Mouse (Mus musculus) layer of hippocampus, adult 11-12 months (tissue): ENCODE results near the gene Dalrd3.

Experiments used
- DNase-seq: peaks from one replicate; pipeline ENCODE4 v3.0.0; 2022; ENCODE audit warnings: low spot score

The Dalrd3 gene

DNA sequence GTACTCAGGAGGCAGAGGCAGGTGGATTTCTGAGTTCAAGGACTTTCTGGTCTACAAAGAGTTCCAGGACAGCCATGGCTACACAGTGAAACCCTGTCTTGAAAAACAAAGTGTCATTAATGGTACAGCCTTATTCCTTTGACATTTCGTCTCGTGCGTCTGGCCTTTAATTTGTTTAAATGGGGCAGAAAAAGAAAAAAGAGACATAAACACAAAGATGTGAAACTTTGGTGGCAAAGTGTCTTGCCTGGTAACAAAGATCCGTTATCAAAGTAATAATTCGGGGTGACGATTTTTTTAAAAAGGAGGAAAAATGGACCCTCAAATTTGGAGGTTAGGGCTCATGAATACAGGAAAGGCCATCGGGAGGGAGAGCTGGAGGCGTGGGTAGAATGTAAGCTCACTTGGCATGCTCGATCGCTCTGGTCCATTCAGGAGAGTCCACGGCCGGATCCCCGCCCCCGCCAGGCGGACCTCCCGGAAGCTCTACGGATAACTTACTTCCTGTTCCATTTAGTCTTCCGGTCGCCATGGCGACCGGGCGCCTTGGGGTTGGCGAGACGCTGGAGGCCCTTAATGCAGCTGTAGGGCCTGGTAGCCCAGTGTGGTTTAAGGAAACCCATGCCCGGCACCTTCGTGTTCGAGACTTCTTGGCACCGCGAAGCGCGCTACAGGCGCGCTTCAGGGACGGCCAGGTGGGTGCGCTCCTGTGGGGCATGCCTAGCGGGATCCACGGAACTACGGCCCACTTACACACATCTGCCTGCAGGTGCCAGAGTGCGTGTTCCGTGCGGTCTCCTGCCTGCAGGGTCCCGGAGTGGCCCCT lies at the start of gene Dalrd3:
Gene Dalrd3 (plus strand): TSS at position 506 of the 826 bp plus-strand sequence.
- DNase-seq = peak; percentile 93

DNA sequence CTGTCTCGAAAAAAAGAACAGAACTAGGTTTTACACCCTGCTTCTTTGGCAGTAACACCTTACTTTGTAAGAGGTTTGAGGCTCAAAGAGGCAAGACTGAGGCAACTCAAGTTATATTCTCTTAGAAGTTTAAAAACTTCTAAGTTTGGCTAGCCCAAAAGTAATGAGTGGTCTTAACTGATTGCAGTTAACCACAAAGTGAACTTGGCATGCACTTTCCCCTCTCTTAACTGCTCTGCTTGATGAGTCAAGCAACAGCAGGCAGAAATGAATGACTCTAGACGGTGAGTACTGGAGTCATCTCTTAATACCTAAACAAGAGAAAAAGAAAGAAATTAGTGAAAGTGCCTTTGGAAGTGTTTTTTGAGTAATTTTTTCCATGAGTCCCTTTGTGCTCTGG lies 48.1 kb upstream of the Dalrd3 start:
- DNase-seq = no peak

DNA sequence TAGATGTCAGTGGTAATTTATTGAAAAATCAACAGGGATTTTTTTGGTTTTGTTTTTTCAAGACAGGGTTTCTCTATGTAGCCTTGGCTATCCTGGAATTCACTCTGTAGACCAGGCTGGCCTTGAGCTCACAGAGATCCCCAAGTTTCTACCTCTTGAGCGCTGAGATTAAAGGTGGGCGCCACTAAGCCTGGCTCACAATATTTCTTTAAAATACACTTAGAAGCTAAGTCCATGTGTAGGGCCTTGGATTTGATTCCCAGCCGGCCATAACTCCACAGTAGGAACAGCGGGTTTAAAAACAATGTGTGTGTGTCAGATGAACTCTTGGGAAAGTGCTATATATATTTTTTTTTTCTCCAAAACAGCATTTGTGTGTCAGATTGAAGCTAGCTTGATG lies 46.3 kb upstream of the Dalrd3 start:
- DNase-seq = no peak

DNA sequence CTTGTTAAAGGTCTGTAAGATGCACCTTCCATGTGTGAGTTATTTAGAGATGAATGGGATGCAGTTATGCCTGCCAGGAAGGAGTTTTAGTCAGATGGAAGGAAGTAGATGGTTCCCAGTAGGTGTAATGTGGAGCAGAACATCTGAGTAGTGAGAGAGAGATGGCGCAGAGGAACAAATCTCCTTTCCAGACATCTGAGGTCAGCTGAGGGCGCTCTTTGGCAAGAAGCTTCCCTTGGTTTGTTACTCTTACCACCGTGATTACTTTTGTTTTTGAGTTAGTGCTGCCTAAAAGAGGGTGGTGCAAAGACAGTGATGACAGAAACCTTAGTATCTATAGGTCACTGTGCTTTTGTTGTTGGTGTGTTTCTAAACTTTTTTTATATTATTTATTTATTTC lies 44.3 kb upstream of the Dalrd3 start:
- no peak for DNase-seq

DNA sequence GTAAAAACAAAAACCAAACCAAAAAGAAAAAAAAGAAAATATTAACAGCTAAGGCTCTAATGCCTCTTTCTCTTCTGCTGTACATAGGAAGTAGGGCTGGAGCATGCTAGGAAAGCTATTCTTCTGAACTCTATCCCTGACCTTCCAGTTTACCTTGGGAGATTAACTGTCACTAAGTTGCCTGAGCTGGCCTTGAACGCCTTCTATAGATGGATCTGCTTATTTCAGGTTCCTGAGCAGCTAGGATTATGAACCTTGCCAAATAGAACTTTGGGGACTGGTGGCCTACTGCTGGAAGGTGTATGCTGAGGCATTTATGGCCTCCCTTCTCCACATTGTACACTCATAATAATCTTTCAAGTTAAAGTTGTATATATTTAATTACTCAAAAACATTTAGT lies 38.7 kb upstream of the Dalrd3 start:
- no peak for DNase-seq

DNA sequence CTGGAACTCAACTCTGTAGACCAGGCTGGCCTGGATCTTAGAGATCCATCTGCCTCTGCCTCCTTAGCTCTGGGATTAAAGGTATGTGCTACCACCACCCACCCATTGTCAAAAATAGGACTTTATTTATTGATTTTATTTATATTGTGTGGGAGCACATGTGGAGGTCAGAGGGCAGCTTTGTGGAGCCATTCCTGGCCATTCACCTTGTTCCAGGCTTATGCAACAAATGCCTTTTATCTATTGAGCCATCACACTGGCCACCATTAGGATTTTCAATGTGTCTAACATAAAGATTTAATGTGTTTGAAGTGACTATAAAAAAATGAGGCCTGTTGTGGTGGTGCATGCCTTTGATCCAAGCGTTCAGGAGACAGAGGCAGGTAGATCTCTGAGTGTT lies 38.2 kb upstream of the Dalrd3 start:
- no peak for DNase-seq

DNA sequence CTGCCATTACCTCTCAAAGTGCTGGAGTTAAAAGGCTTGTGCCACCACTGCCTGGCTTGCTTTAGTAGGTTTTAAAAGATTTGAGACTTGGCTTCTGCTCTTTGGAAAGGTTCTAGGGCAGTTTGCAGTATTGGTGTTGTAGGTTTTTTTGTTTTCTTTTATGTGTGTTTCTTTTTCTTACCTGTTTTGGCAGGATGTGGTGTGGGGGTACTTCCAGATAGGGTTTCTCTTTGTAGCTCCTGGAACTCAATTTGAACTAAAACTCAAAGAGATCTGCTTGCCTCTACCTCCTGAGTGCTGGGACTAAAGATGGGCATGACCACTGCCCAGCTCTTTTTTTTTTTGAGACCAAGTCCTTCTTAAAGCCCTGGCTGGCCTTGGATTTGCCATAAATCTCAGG lies 28.8 kb upstream of the Dalrd3 start:
- DNase-seq = no peak

DNA sequence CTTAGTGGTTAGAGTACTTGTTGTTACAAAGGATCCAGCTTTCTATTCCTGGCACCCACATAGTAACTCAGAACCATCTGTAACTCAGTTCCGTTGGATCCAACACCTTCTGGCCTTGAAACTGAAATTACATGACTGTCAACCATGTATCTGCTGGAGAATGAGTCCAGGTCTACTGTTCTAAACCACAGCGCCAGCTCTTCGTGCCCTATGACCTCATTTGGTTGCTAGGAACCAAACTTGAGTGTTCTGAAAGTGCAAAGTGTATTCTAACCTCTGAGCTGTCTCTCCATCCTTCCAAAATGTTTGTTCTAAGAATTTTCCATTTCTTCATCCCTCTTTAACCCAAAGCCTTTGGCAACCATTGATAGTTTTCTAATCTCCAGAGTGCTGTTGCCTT lies 23.7 kb upstream of the Dalrd3 start:
- DNase-seq = no peak

DNA sequence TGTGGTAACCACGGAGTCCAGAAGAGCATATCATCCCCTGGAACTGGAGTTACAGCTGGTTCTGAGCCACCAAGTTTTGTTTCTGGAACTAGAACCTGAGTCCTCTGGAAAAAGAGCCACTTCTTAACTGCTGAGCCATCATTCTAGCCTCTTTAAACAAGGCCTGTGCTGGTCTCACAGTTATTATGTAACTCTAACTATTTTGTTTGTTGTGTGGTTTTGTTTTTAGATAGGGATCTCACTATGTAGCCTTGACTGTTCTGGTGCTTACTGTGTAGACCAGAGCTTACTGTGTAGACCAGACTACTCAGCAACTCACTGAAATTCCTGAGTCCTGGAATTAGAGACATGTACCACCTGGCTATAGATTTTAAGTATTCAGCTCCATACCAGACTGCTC lies 22.8 kb upstream of the Dalrd3 start:
- DNase-seq = no peak

DNA sequence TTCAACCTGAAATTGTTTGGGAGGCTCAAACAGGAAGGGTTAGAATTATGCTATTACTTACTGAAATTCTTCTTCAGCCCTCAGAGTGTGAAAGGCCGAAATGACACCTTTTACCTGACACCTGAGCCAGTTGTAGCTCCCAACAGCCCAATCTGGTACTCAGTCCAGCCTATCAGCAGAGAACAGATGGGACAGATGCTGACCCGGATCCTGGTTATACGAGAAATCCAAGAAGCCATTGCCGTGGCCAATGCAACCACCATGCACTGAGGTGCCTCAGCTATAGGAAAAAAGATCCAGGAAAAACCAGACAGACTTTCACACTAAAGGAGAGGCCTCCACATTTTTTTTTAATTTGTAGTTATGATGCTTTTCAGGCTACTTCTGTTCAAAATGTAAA lies 10.5 kb upstream of the Dalrd3 start:
- no peak for DNase-seq

DNA sequence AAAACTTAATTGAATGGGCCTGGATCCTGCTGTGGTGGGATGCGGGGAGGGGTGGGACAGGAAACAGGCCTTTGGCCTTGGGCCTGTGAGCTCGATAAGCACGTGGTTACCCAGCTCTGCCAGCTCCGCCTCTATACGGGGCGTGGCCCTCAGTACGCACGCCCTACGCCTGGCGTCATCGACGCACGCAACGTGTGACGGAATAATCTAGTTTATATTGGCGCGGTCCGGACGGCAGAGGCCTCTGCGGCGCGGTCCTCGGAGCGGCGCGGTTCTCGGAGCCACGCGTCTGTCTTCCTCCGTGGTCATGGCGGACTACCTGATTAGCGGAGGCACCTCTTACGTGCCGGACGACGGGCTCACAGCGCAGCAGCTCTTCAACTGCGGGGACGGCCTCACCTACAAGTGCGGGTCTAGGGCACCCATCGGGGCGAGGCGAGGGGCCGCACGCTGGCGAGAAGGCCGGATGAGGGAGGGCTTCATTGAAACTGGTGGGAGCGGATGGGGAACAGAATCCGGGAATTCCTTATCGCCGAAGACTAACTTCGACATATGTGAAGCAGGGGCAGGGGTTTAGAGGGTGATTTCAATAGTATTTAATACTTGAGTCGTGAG lies 9.4 kb upstream of the Dalrd3 start, which contains the start of gene Impdh2:
Gene Impdh2 (plus strand): TSS at position 60 of the 615 bp plus-strand sequence.
- DNase-seq = peak; percentile 95

DNA sequence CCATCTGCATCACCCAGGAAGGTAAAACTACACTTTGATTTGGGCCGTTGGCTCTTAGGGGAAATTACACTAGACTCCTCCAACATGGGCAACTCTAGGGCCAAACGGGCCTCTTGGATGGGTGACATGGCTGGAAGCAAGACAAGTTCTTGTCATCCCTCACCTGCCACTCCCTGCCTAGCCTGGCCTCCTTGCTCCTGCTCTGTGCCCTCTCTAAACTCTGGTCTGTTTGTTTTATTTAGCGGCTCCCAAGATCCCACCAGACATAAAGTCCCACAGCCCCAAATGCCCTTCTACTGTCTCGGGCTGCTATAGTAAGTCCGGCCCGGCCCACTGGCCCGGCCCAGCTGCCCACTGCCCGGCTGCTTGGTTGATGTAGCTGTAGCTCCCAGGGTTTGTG lies 6.0 kb upstream of the Dalrd3 start:
- DNase-seq = peak; percentile 11

DNA sequence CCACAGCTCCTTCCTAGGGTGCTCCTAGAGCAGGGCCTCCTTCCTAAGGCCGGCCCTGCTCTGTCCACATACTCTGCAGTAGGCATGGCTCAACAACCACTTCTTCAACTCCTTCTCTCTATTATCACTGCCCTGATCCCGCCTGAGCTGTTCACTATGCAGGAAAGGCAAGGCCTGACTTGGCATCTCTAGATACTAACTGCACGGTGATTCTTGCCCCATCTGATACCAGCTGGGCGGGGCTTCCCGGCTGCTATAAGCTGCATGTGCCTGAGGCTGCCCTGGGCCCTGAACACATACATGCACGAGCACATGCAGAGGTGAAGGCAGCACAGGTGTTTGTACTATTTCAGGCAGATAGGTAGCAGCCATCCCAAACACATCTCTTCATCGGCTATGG lies 5.6 kb upstream of the Dalrd3 start:
- no peak for DNase-seq

DNA sequence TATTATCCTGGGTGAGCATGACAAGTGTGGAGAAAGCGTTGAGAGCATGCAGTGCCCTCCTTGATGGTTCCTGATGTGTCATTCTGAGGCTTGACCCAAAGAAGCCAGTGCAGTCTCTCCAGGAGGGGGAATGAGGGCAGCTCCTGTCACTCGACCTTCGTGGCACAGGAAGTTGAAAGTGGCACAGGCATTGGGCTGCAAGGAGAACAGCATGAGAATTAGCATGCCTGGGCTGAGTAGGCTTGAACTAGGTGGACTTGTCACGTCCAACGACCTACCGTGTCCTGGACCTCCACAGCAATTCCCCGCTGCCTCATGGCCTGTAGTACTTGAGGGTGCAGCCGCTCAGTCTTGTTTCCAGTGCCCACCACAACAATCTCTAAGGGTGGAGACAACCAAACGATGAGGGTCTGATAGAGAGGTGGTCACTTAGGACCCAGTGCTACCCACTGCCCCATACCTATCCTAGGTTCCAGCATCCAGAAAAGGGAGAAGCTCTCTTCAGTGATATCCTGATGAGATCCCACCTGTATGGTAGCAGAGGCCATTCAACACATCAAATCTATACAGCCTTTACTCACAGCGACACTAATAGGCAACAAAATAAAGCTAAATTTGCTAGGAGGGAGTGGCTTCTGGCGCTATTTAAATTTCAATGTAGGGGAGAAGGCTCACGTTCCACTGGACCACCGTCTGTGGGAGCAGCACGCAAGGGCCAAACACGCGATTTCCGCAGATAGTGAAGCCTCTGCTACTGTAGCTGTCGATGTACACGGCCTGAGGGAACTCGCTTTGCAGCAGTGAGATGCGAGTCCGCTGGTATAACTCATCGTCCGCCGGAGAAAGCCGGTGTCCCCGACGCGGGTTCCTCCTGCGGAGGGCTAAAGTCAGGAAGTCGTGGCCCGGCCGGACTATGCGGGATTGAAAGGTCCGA lies 3.5 kb upstream of the Dalrd3 start:
- peak; percentile 16 for DNase-seq

DNA sequence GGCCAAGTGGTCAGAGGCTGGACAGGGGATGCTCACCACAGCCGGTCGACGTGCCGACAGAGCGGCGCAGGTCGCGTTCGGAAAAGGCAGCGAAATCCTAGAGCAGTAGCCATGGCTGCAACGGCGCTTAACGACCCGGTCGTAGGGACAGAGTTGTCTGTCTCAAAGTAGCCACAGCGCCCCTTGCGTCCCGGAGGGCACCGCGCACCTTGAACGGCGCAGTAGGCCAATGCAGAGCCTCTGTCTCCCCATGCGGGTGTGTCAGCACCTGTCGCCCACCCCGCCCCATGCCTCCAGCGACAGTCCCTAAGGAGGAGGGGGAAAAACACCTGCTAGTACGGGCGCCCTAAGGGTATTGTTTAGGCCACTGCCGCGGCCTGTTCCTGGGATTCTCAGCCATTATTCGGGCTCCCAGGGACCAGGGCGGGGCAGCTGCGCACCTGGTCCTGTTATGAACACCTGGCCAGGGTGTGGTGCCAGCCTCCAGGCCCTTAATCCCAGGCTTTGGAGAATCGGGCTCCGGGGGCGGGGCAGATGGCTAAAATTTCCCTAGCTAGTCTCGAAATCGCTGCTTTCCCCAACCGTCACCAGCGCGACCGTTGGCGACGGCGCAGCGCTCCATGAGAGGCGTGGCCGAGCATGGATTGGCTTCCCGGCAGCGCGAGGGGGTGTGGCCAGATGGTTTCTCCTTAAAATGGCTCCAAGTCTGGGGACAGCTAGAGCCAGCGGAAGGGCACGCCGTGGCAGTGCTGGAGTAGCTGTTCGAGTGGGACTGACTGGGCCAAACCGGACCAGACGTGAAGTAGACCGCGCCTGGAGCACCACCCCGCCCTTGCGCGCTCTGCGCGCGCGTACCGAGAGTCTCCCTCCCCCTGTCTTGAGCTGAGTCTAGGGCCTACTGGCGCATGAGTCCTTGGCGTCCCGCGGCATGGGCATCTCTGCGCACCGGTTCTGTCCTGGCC lies 2.6 kb upstream of the Dalrd3 start, which contains the start of gene Ndufaf3:
Gene Ndufaf3 (minus strand): TSS at position 620 of the 962 bp plus-strand sequence.
- DNase-seq = peak; percentile 96

DNA sequence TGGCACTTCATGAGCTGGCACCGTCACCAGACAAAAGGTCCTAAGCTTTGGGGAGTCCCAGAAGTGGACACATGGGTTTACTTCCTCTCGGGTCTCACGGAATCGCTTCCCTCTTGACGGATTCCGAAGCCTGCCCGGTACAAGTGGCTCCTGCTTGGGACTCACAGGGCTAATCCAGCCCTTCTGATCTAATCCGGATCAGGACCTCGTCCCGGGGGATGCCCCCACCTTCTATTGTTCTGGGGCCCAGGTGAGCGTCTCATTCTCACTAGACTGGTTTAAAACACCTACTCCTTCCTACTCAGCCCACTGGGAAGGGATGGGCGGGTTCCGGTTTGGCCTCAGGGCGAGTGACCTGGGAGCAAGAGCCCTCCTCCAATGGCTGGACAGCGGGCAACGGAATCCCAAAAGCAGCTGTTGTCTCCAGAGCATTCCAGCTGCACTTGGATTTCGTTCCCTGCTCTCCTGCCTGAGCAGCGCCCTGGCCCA lies 1.7 kb upstream of the Dalrd3 start:
- no peak for DNase-seq

DNA sequence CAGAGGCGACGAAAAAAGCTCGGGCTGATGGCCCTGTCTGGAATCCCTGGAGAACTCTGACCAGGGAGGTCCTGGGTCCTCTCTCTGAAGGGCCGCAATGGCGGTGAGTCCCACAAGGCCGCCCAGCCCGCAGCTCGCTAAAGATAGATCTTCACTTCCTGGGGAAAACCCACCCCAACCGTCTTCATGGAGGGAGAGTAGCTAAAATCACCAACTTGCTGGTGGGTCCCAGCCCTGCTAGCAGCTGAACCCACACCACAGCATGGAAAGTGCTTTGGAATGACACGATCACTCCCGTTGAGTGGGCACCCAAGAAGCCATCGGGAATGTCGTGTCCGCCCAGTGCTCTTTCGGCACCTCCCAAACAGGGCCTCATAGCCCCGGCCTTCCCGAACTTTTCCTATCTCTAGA lies 1.2 kb upstream of the Dalrd3 start:
- peak; percentile 18 for DNase-seq

DNA sequence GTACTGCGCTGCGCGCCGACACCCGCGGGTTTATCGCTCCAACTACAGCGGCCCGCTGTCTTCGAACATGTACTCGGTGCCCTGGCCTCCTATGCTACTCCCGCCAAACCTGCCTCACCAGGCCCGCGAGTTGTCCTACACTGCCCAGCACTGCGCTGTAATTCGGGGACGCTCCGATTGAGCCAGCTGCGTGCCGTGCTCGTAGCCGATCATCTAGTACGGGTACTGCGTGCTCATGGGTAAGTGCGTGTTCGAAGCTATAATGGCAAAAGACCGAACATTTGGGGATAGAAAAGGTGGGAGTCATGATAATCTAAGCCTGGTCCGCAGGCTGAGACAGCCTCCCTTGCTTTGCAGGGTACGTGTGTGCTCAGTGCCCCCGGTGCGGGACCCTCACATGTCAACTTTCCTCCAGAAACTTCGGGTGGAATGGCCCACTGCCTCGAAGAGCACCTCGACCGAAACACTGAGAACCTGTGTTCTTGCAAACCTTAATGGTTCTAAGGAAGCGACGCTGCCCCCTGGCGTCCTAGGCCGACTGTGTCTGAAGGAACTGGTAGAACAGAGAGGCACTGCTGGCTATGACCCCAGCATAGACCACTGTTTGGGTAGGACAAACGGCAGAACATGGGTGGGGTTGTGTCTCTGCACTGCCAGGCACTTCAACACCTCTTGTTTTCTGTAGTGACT lies 666 bp downstream of the Dalrd3 start:
- peak; percentile 81 for DNase-seq

DNA sequence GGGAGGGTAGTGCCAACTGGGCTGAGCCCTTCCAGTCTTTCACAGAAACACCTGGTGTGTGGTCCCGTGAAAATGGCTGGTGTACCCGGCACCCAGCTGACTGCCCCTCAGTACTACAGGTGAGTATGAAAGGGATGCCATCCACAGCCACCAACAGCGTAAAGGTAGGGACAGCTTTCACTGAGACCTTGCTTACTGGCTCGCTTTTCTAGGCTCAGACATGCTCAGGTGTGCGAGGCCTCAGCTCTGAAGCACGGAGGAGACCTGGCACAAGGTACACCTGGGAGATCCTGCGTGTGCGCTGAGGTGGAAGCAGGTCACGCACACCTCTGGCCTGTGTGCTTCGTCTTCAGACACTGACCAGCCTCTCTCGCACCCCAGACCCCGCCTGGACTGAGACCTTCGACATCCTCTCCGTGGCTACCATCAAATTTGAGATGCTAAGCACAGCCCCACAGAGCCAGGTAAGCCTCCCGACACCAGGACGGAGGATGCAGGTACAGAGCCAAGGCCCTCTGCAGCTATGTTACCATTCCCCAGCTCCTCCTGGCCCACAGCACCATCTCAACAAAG lies 1.8 kb downstream of the Dalrd3 start:
- peak; percentile 12 for DNase-seq

DNA sequence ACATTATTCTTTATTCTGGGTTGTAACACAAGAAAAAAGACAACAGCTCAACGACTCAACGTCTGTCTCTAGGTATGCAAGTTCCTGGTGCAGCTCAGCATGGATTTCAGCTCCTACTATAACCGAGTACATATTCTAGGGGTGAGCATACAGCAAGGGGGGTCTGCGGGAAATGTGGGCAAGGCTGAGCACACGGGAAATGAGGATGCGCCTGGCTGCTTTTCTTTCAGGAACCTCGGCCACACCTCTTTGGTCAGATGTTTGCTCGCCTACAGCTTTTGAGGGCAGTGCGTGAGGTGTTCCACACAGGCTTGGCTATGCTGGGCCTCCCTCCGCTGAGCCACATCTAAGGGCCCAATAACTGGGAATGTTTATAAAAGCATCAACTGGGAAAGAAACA lies 2.6 kb downstream of the Dalrd3 start:
- DNase-seq = no peak
